Mouse (Mus musculus): ENCODE data around the gene Ntng2. TPM values are rescaled to one million over a fixed set of nuclear protein-coding genes. Genes with fewer than 3 reads are reported as not detected.

Gene Ntng2
- polyA plus RNA-seq, 1 experiment from 2014 or later: not detected

DNA sequence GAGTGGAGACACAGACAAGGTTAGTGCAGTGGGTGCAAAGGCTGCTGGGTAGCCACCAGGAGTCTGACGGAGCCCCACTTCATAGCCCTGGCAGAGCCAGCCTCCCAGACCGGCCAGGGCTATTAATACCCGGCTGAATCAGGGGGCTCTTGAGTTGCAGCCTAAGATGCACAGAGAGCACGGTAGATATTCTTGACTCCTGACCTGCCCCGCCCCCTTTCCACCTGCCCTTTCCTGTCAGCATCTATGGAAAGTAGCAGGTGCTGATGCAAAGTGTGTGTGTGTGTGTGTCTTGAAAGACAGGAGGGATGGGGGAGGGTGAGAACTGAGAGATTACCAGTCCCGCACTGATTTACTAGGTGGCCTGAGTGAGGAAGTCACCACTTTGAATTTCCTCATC lies 8.3 kb upstream of the Ntng2 start:
- no peak overlapping the region for H3K9ac ChIP-seq (ENCODE audit: low read depth, low read length)
- H3K27ac ChIP-seq (ENCODE audit: low read depth, low read length): no peak overlapping the region
- H3K4me2 ChIP-seq: no peak overlapping the region
- H3K4me3 ChIP-seq (ENCODE audit: low read depth, low read length): no peak overlapping the region
- peaks cover 32% of the 10 kb centered on the region for H3K27me3 ChIP-seq (ENCODE audit: control insufficient read depth, insufficient read depth, low read length)
- no peaks in the 10 kb centered on the region for H3K36me3 ChIP-seq (ENCODE audit: control insufficient read depth, insufficient read depth, low read length)
- no peak for ATAC-seq (replicated peaks; ENCODE audit: insufficient number of reproducible peaks, low FRiP score, low TSS enrichment)
- WGBS (ENCODE audit: insufficient replicate concordance): 48% methylated on average over 6 of the region's 6 CpGs
- H3K4me1 ChIP-seq (ENCODE audit: control insufficient read depth, insufficient read depth, low read length): no peaks in the 10 kb centered on the region; the same call in 1 of the 2 replicates
- H3K9me3 ChIP-seq (replicated peaks; ENCODE audit: control insufficient read depth, low read length): no peaks in the 10 kb centered on the region

DNA sequence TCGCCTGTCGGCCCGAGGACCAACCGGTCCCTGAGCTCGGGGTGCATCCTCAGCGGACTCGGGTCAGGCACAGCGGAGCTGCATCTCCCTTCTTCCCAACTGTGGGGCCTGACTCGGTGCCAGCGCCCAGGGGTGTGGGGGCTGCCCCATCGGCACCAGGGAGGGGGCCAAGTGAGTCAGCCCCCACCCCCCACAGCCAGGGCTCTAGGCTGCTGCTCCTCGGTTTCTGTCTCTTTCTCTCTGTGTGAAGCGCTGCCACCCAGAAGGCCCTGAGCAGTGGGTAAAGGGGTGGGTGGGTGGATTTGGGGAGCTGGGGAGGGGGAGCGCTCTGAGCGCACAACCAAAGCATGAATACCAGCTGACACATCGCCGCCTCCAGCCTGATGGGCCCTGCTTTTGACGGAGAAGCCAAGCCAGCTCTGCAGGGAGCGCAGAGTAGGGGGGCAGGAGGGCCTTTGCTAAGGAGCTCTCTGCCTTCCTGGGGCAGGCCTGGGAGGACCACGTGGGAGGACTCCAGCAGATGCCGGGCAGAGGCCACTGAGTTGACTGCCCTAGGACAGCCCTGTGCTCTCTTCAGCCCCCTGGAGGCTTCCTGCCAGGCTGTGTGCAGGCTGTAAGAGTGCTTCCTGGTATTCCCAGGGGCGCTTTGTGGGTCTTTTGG lies 530 bp upstream of the Ntng2 start:
- Histone ChIP-seq H3K27me3 (ENCODE audit: control insufficient read depth, insufficient read depth, low read length) (peaks cover 85% of the 10 kb centered on the region), H3K36me3 (ENCODE audit: control insufficient read depth, insufficient read depth, low read length) (no peaks in the 10 kb centered on the region), H3K4me3 (ENCODE audit: low read depth, low read length) (peak overlapping the region; percentile 59), H3K9ac (ENCODE audit: low read depth, low read length) (peak overlapping the region; percentile 59; the same call in 1 of the 2 replicates), H3K4me1 (ENCODE audit: control insufficient read depth, insufficient read depth, low read length) (peaks cover 10% of the 10 kb centered on the region), H3K27ac (ENCODE audit: low read depth, low read length) (no peak overlapping the region), H3K9me3 (replicated peaks; ENCODE audit: control insufficient read depth, low read length) (no peaks in the 10 kb centered on the region), H3K4me2 (peak overlapping the region; percentile 99)
- ATAC-seq (replicated peaks; ENCODE audit: insufficient number of reproducible peaks, low FRiP score, low TSS enrichment): no peak; the same call in 1 of the 2 replicates
- WGBS (ENCODE audit: insufficient replicate concordance): 2% methylated on average over 21 of the region's 22 CpGs

DNA sequence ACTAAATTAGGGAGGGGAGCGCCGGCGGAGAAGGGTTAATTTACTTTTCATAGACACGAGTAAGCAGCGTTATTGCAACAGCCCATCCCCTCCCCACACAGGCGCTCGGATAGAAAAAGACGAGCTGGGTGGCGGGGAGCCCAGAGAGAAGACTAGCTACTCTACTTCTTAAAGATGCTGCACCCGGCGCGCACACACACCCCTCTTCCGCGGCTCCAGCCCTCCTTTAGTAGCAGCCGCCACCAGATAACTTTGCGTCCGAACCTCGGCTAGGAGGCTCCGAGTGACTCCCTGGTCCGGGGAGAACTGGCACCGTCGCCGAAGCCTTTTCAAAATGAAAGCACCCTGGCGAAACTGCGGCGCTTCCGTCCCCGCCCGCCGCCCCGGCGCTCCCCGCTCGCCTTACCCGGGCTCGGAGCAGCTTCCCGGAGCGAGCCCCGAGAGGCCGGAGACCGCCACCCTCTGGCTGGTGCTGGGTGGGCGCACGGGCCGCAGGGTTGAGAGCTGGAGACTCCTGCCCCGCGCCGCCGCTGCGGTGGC lies 676 bp downstream of the Ntng2 start:
- Histone ChIP-seq H3K4me2 (peak overlapping the region; percentile 99), H3K4me1 (ENCODE audit: control insufficient read depth, insufficient read depth, low read length) (peaks cover 10% of the 10 kb centered on the region), H3K36me3 (ENCODE audit: control insufficient read depth, insufficient read depth, low read length) (no peaks in the 10 kb centered on the region), H3K27me3 (ENCODE audit: control insufficient read depth, insufficient read depth, low read length) (peaks cover 88% of the 10 kb centered on the region), H3K27ac (ENCODE audit: low read depth, low read length) (no peak overlapping the region), H3K9ac (ENCODE audit: low read depth, low read length) (peak overlapping the region; percentile 59), H3K9me3 (replicated peaks; ENCODE audit: control insufficient read depth, low read length) (no peaks in the 10 kb centered on the region), H3K4me3 (ENCODE audit: low read depth, low read length) (peak overlapping the region; percentile 59)
- no peak for ATAC-seq (replicated peaks; ENCODE audit: insufficient number of reproducible peaks, low FRiP score, low TSS enrichment)
- WGBS (ENCODE audit: insufficient replicate concordance): under 1% methylated on average over 37 of the region's 49 CpGs

DNA sequence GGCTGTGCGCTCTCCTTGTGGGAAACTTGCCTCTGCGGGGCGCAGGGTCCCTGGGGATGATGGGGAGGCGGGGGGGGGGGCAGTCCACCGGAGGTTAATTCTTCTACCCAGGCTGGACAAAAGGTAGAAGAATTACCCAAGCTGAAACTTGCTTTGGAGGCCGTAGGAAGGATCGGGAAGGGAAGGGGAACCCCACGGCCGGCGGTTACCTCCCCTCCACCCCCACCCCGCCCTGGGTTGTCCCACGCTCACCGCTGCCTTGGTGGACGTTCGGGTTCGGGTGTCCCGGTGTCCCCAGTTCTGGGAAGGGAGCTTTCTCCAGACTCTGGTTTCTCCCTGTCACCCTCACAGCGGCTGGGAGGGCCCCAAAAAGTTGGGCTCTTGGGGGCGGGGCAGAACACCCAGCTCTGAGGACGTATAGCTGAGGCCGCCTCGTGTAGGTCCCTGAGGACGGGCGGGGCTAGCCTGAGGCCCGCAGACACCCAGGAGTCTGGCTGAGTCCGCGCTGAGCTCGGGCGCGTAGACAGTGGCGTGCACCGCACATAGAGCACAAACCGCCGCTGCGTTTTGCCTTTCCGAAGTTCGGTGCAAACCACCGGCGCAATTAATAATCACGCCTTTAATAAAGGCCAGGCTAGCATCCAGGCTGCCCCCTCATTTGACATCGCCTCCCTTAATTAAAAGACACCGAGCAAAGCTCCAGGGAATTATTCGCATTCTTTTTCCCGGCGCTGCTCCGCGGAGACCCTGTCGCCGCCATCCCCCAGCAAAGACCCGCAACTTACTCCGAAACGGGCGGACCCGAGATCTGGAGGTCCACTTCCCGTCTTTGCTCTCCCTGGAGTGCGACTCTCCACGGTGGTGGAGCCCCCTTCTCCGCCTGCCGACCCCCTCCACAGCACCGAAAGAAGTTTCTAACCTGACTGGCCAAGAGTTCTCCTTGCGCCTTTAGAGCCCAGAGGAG lies 1.4 kb downstream of the Ntng2 start:
- peak overlapping the region; percentile 99 for H3K4me2 ChIP-seq
- under 1% methylated on average over 61 of the region's 61 CpGs for WGBS (ENCODE audit: insufficient replicate concordance)
- no peaks in the 10 kb centered on the region for H3K36me3 ChIP-seq (ENCODE audit: control insufficient read depth, insufficient read depth, low read length)
- peak overlapping the region; percentile 59 for H3K4me3 ChIP-seq (ENCODE audit: low read depth, low read length)
- H3K27ac ChIP-seq (ENCODE audit: low read depth, low read length): no peak overlapping the region
- peak overlapping the region; percentile 39; the same call in 1 of the 2 replicates for H3K9ac ChIP-seq (ENCODE audit: low read depth, low read length)
- H3K27me3 ChIP-seq (ENCODE audit: control insufficient read depth, insufficient read depth, low read length): peaks cover 93% of the 10 kb centered on the region
- no peaks in the 10 kb centered on the region for H3K9me3 ChIP-seq (replicated peaks; ENCODE audit: control insufficient read depth, low read length)
- H3K4me1 ChIP-seq (ENCODE audit: control insufficient read depth, insufficient read depth, low read length): peaks cover 10% of the 10 kb centered on the region
- no peak for ATAC-seq (replicated peaks; ENCODE audit: insufficient number of reproducible peaks, low FRiP score, low TSS enrichment)

DNA sequence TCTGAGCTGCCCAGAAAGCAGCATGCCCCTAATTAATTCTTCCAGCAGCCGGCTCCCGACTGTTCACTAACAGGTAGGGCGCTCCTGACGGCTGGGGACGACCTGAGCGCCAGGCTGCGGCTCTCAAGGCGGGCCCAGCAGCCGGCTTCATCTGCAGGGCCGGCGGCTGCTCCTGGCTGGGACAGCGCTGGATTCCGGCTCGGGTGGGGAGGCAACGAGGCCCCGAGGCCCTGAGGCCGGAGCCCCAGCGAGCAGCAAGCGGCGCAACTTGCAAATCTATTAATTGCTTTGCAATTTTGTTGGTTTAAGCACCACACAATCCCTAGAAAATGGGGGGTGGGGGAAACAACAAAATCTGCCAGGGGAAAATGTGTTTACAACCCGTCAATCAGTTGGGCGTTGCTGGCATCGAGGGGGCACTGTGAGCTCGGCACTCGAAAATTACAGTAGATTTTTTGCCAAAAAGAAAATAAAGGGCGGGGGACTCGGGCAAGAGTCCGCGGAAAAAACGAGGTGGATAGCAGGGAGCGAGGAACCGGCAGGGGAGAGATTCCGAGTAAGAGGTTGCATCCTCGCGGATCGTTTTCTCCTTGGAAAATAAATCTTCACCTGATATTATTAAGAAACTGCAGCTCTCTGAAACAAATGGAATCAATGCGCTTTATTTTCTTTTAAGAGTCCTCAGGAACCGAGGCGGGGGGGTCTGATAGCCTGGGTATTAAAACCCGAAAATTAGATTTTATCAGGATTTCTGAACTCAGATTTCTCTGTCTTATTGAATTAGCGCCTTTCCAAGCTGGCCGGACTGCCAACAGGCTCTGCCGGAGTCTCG lies 2.3 kb downstream of the Ntng2 start:
- peak overlapping the region; percentile 99 for H3K4me2 ChIP-seq
- no peak for ATAC-seq (replicated peaks; ENCODE audit: insufficient number of reproducible peaks, low FRiP score, low TSS enrichment)
- no peak overlapping the region for H3K9ac ChIP-seq (ENCODE audit: low read depth, low read length)
- peaks cover 10% of the 10 kb centered on the region for H3K4me1 ChIP-seq (ENCODE audit: control insufficient read depth, insufficient read depth, low read length)
- peaks cover 87% of the 10 kb centered on the region for H3K27me3 ChIP-seq (ENCODE audit: control insufficient read depth, insufficient read depth, low read length)
- under 1% methylated on average over 44 of the region's 44 CpGs for WGBS (ENCODE audit: insufficient replicate concordance)
- no peaks in the 10 kb centered on the region for H3K36me3 ChIP-seq (ENCODE audit: control insufficient read depth, insufficient read depth, low read length)
- peak overlapping the region; percentile 59 for H3K4me3 ChIP-seq (ENCODE audit: low read depth, low read length)
- no peaks in the 10 kb centered on the region for H3K9me3 ChIP-seq (replicated peaks; ENCODE audit: control insufficient read depth, low read length)
- H3K27ac ChIP-seq (ENCODE audit: low read depth, low read length): no peak overlapping the region

DNA sequence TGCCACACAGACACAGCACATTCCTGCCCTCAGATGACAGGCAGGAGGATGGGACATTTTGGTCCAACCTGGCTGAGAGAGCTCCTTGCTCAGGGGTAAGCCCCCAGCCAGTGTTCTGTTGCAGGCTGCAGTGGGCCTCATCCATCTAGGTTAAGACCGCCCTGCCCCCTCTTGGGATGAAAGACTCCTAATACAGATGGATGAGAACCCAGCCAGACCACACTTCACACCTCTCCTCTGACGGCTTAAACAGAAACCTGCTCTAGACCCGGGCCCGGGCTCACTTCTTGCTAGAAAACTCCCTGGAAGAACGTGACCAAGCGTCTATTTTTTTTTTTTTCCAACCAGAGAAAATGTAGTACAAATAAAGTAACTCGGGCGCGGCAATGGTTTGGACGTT lies 3.0 kb downstream of the Ntng2 start:
- H3K4me2 ChIP-seq: peak overlapping the region; percentile 99; the same call in 1 of the 2 replicates
- no peaks in the 10 kb centered on the region for H3K36me3 ChIP-seq (ENCODE audit: control insufficient read depth, insufficient read depth, low read length)
- H3K4me1 ChIP-seq (ENCODE audit: control insufficient read depth, insufficient read depth, low read length): peaks cover 13% of the 10 kb centered on the region
- no peak for ATAC-seq (replicated peaks; ENCODE audit: insufficient number of reproducible peaks, low FRiP score, low TSS enrichment)
- no peak overlapping the region for H3K9ac ChIP-seq (ENCODE audit: low read depth, low read length)
- no peak overlapping the region for H3K27ac ChIP-seq (ENCODE audit: low read depth, low read length)
- peaks cover 82% of the 10 kb centered on the region for H3K27me3 ChIP-seq (ENCODE audit: control insufficient read depth, insufficient read depth, low read length)
- WGBS (ENCODE audit: insufficient replicate concordance): 3% methylated on average over 10 of the region's 10 CpGs
- no peak overlapping the region for H3K4me3 ChIP-seq (ENCODE audit: low read depth, low read length)
- no peaks in the 10 kb centered on the region for H3K9me3 ChIP-seq (replicated peaks; ENCODE audit: control insufficient read depth, low read length)

DNA sequence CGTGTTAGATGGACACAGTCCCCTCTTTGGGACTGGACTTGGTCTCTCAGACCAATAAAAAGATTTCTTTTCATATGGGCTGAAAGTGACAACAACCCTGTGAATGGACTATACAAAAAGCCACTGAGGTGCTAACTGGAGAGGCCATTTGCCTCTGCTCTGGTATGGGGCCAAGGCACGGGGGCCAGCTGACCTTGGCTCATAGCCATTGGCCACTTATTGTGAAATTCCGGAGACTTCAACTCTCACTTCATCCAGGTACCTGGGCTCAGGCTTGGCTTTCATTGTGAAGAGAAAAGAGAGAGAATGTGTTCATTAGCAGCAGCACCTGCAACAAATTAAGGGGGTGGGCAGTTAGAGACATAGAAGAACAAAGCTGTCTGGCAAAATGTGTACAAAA lies 4.3 kb downstream of the Ntng2 start:
- H3K27ac ChIP-seq (ENCODE audit: low read depth, low read length): no peak overlapping the region
- H3K4me2 ChIP-seq: no peak overlapping the region
- H3K4me1 ChIP-seq (ENCODE audit: control insufficient read depth, insufficient read depth, low read length): peaks cover 13% of the 10 kb centered on the region
- H3K9ac ChIP-seq (ENCODE audit: low read depth, low read length): no peak overlapping the region
- H3K4me3 ChIP-seq (ENCODE audit: low read depth, low read length): no peak overlapping the region
- no peaks in the 10 kb centered on the region for H3K36me3 ChIP-seq (ENCODE audit: control insufficient read depth, insufficient read depth, low read length)
- no peaks in the 10 kb centered on the region; the same call in 1 of the 2 replicates for H3K9me3 ChIP-seq (replicated peaks; ENCODE audit: control insufficient read depth, low read length)
- H3K27me3 ChIP-seq (ENCODE audit: control insufficient read depth, insufficient read depth, low read length): peaks cover 69% of the 10 kb centered on the region
- no peak for ATAC-seq (replicated peaks; ENCODE audit: insufficient number of reproducible peaks, low FRiP score, low TSS enrichment)
- 55% methylated on average over 3 of the region's 3 CpGs for WGBS (ENCODE audit: insufficient replicate concordance)

DNA sequence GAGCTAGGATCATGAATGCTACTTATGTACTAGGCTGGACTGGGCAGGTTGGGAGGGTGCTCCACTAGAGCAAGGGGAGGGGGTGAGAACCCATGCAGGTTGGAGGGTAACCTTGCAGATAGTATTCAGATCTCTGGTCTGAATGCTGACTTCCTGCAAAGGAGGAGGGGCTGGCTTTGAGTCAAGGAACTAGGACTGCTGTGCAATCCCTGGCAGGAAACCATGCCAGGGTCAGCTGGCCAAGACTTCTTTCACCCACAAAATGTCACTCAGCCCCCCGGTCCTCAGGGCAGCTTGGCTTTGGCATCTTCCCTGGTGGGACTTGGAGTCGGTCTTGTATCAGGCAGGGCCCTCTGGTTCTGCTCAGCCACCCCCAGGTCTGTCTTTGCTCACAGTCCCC lies 5.4 kb downstream of the Ntng2 start:
- no peak overlapping the region for H3K9ac ChIP-seq (ENCODE audit: low read depth, low read length)
- no peak overlapping the region for H3K27ac ChIP-seq (ENCODE audit: low read depth, low read length)
- no peak overlapping the region for H3K4me2 ChIP-seq
- no peaks in the 10 kb centered on the region for H3K36me3 ChIP-seq (ENCODE audit: control insufficient read depth, insufficient read depth, low read length)
- 65% methylated on average over 2 of the region's 2 CpGs for WGBS (ENCODE audit: insufficient replicate concordance)
- no peak overlapping the region for H3K4me3 ChIP-seq (ENCODE audit: low read depth, low read length)
- H3K4me1 ChIP-seq (ENCODE audit: control insufficient read depth, insufficient read depth, low read length): peaks cover 10% of the 10 kb centered on the region
- peaks cover 58% of the 10 kb centered on the region for H3K27me3 ChIP-seq (ENCODE audit: control insufficient read depth, insufficient read depth, low read length)
- no peak for ATAC-seq (replicated peaks; ENCODE audit: insufficient number of reproducible peaks, low FRiP score, low TSS enrichment)
- no peaks in the 10 kb centered on the region; the same call in 1 of the 2 replicates for H3K9me3 ChIP-seq (replicated peaks; ENCODE audit: control insufficient read depth, low read length)

Measured in heart, embryonic 11.5 days (tissue).